Mouse (Mus musculus) limb, embryonic 10.5 days (tissue): ENCODE measurements around the gene Snx20. TPM values are rescaled to one million over a fixed set of nuclear protein-coding genes. Genes with fewer than 3 reads are reported as not detected.
A peak's percentile ranks its signal among the peaks of the same experiment; 100 is the strongest.
"Not testable (repeated sequence)": the region's sequence is repeated elsewhere in the genome, so short reads cannot be mapped to it uniquely, and the experiment has no call there.

Experiments
- DNase-seq: peaks from one replicate; pipeline ENCODE4 v3.0.0-alpha.2; 2017; ENCODE audit warnings: low spot score
- H3K27ac ChIP-seq: fragments of 300-500 bp; sonication (generic); 2 replicates; pipeline ENCODE4 v1.5.1; 2016; ENCODE audit warnings: mild to moderate bottlenecking
- H3K27me3 ChIP-seq: fragments of 300-500 bp; sonication (generic); 2 replicates; pipeline ENCODE4 v1.6.1; 2016; ENCODE audit warnings: low read depth, mild to moderate bottlenecking; ENCODE audit not compliant: poor library complexity, severe bottlenecking
- H3K36me3 ChIP-seq: fragments of 300-500 bp; sonication (generic); 2 replicates; pipeline ENCODE4 v1.6.1; 2016; ENCODE audit warnings: mild to moderate bottlenecking, moderate library complexity
- H3K4me1 ChIP-seq: fragments of 300-500 bp; sonication (generic); 2 replicates; pipeline ENCODE4 v1.6.1; 2016
- H3K4me3 ChIP-seq: fragments of 300-500 bp; sonication (generic); 2 replicates; pipeline ENCODE4 v1.5.1; 2016; ENCODE audit warnings: mild to moderate bottlenecking, moderate library complexity
- H3K9me3 ChIP-seq: fragments of 300-500 bp; sonication (generic); replicated peaks from 2 replicates; pipeline ENCODE4 v1.6.1; 2016; ENCODE audit warnings: mild to moderate bottlenecking
- WGBS: fragments of 180-500 bp; shearing (Covaris S2); methylation state at CpG from one replicate; pipeline ENCODE4 v1.1.7; 2016; 5-methylcytosine and 5-hydroxymethylcytosine counted together
- polyA plus RNA-seq: library from polyadenylated mRNA; unstranded; fragments of >200 nt; fragmentation: Nextera tagmentation; extraction: Ambion mirVana; gene quantifications from 2 replicates; pipeline ENCODE4 v1.2.1, GENCODE M21; 2016

The Snx20 gene
- polyA plus RNA-seq, 1 experiment from 2014 or later = 0.63 TPM

GRCm38 (mm10) chr8:88664121-88664520 is 28.2 kb upstream of the Snx20 start:
- Histone ChIP-seq H3K36me3 (no peaks in the 10 kb centered on the region), H3K27me3 (no peaks in the 10 kb centered on the region), H3K9me3 (no peaks in the 10 kb centered on the region), H3K27ac (no peak overlapping the region), H3K4me1 (peaks cover 19% of the 10 kb centered on the region), H3K4me3 (no peak overlapping the region)
- DNase-seq = no peak
- 89% methylated on average over 16 of the region's 16 CpGs for WGBS

- H3K4me3 ChIP-seq = no peak overlapping the region
- H3K36me3 ChIP-seq = no peaks in the 10 kb centered on the region
- DNase-seq = no peak
- H3K27me3 ChIP-seq = no peaks in the 10 kb centered on the region
- WGBS = 76% methylated on average over 6 of the region's 6 CpGs
- H3K9me3 ChIP-seq = no peaks in the 10 kb centered on the region
- no peak overlapping the region for H3K27ac ChIP-seq
- peaks cover 13% of the 10 kb centered on the region for H3K4me1 ChIP-seq
These were observed 26.5 kb upstream of the Snx20 start for GRCm38 (mm10) chr8:88662401-88662821.

- DNase-seq = no peak
- Histone ChIP-seq H3K4me1 (0 out of 2 replicates have a peak, but pooled peaks cover 5% of the 10 kb centered on the region), H3K27ac (no peak overlapping the region), H3K27me3 (no peaks in the 10 kb centered on the region), H3K9me3 (no peaks in the 10 kb centered on the region), H3K36me3 (no peaks in the 10 kb centered on the region), H3K4me3 (no peak overlapping the region)
- WGBS = 93% methylated on average over 3 of the region's 3 CpGs
These were observed 23.9 kb upstream of the Snx20 start for GRCm38 (mm10) chr8:88659873-88660272.

GRCm38 (mm10) chr8:88655334-88655733 is 19.4 kb upstream of the Snx20 start:
- H3K27me3 ChIP-seq = no peaks in the 10 kb centered on the region
- DNase-seq = no peak

GRCm38 (mm10) chr8:88651122-88651521 is 15.2 kb upstream of the Snx20 start:
- Histone ChIP-seq H3K4me1 (peaks cover 42% of the 10 kb centered on the region), H3K27me3 (peaks cover 32% of the 10 kb centered on the region)
- not testable (repeated sequence) for H3K27ac ChIP-seq, H3K9me3 ChIP-seq, DNase-seq, H3K4me3 ChIP-seq, H3K36me3 ChIP-seq
- WGBS = 65% methylated on average over 4 of the region's 4 CpGs

More at GRCm38 (mm10) chr8:88655334-88655733, 19.4 kb upstream of the Snx20 start:
- H3K27ac ChIP-seq = no peak overlapping the region
- H3K4me3 ChIP-seq = no peak overlapping the region
- H3K9me3 ChIP-seq = no peaks in the 10 kb centered on the region
- H3K4me1 ChIP-seq = peaks cover 19% of the 10 kb centered on the region
- H3K36me3 ChIP-seq = no peaks in the 10 kb centered on the region

GRCm38 (mm10) chr8:88650016-88650708 is 14.2 kb upstream of the Snx20 start:
- H3K4me1 ChIP-seq = peaks cover 42% of the 10 kb centered on the region
- WGBS = 83% methylated on average over 6 of the region's 6 CpGs
- no peak for DNase-seq
- no peak overlapping the region for H3K27ac ChIP-seq
- H3K9me3 ChIP-seq = no peaks in the 10 kb centered on the region
- H3K27me3 ChIP-seq = peaks cover 42% of the 10 kb centered on the region
- no peaks in the 10 kb centered on the region for H3K36me3 ChIP-seq
- no peak overlapping the region for H3K4me3 ChIP-seq

- no peaks in the 10 kb centered on the region for H3K9me3 ChIP-seq
- H3K36me3 ChIP-seq = no peaks in the 10 kb centered on the region
- no peak overlapping the region for H3K27ac ChIP-seq
- DNase-seq = no peak
- H3K4me1 ChIP-seq = peaks cover 41% of the 10 kb centered on the region
- no peak overlapping the region for H3K4me3 ChIP-seq
- peaks cover 42% of the 10 kb centered on the region for H3K27me3 ChIP-seq
These were observed 12.4 kb upstream of the Snx20 start for GRCm38 (mm10) chr8:88648322-88648721.

GRCm38 (mm10) chr8:88646837-88647778 is 11.2 kb upstream of the Snx20 start, which contains the start of gene Nod2:
TSS of gene Nod2 (plus strand) at chr8:88647315.
- DNase-seq = peak; percentile 79
- H3K9me3 ChIP-seq = no peaks in the 10 kb centered on the region
- WGBS = 8% methylated on average over 33 of the region's 33 CpGs
- peaks cover 31% of the 10 kb centered on the region for H3K4me1 ChIP-seq
- peak within 1 kb of the TSS; percentile 49 for H3K4me3 ChIP-seq
- H3K27me3 ChIP-seq = peaks cover 42% of the 10 kb centered on the region
- 0 out of 2 replicates have a peak within 1 kb of the TSS, but pooled peaks have one; percentile 21 for H3K27ac ChIP-seq
- no peaks in the 10 kb centered on the region for H3K36me3 ChIP-seq

GRCm38 (mm10) chr8:88642734-88643564 is 7.0 kb upstream of the Snx20 start:
- Histone ChIP-seq H3K36me3 (no peaks in the 10 kb centered on the region), H3K27me3 (peaks cover 24% of the 10 kb centered on the region), H3K4me3 (no peak overlapping the region), H3K27ac (no peak overlapping the region), H3K4me1 (peaks cover 13% of the 10 kb centered on the region), H3K9me3 (no peaks in the 10 kb centered on the region)
- DNase-seq = no peak
- WGBS = 85% methylated on average over 5 of the region's 5 CpGs

GRCm38 (mm10) chr8:88638908-88639307 is 3.0 kb upstream of the Snx20 start:
- no peaks in the 10 kb centered on the region for H3K27me3 ChIP-seq
- WGBS = 92% methylated on average over 3 of the region's 3 CpGs
- no peak overlapping the region for H3K4me3 ChIP-seq
- no peak overlapping the region for H3K27ac ChIP-seq
- peaks cover 5% of the 10 kb centered on the region; the same call in 1 of the 2 replicates for H3K4me1 ChIP-seq
- no peaks in the 10 kb centered on the region for H3K9me3 ChIP-seq
- DNase-seq = no peak
- no peaks in the 10 kb centered on the region for H3K36me3 ChIP-seq

GRCm38 (mm10) chr8:88637092-88638000 is 1.4 kb upstream of the Snx20 start:
- Histone ChIP-seq H3K4me3 (no peak overlapping the region), H3K27me3 (no peaks in the 10 kb centered on the region), H3K27ac (no peak overlapping the region), H3K36me3 (no peaks in the 10 kb centered on the region), H3K9me3 (no peaks in the 10 kb centered on the region), H3K4me1 (peaks cover 5% of the 10 kb centered on the region; the same call in 1 of the 2 replicates)
- 82% methylated on average over 9 of the region's 9 CpGs for WGBS
- no peak for DNase-seq

- Histone ChIP-seq H3K4me1 (peaks cover 8% of the 10 kb centered on the region), H3K9me3 (no peaks in the 10 kb centered on the region), H3K36me3 (no peaks in the 10 kb centered on the region), H3K27ac (no peak overlapping the region), H3K27me3 (peaks cover 17% of the 10 kb centered on the region), H3K4me3 (no peak overlapping the region)
- 88% methylated on average over 7 of the region's 7 CpGs for whole genome bisulfite sequencing
- no peak for DNase-seq
These were observed 2.6 kb downstream of the Snx20 start for GRCm38 (mm10) chr8:88633343-88633765.
